Mouse (Mus musculus) telencephalon, adult 2 months (tissue): ENCODE data around the gene Ptprn2.

ENCODE experiments used
- DNase-seq: peaks from one replicate; pipeline ENCODE4 v3.0.0-alpha.2; 2011; ENCODE audit warnings: low read depth, low spot score

Gene Ptprn2

GRCm38 (mm10) chr12:116590076-116590475 is 104.6 kb downstream of the Ptprn2 start:
- no peak for DNase-seq

- no peak for DNase-seq
Observed at GRCm38 (mm10) chr12:116594457-116594856, 108.9 kb downstream of the Ptprn2 start.

- DNase-seq, result no peak
Observed at GRCm38 (mm10) chr12:116594866-116595610, 109.5 kb downstream of the Ptprn2 start.

GRCm38 (mm10) chr12:116595727-116596126 is 110.2 kb downstream of the Ptprn2 start:
- no peak for DNase-seq

GRCm38 (mm10) chr12:116596993-116597392 is 111.5 kb downstream of the Ptprn2 start:
- DNase-seq, result no peak

- DNase-seq, result no peak
Observed at GRCm38 (mm10) chr12:116597670-116598069, 112.2 kb downstream of the Ptprn2 start.

GRCm38 (mm10) chr12:116598123-116599005 is 112.8 kb downstream of the Ptprn2 start:
- DNase-seq, result no peak

GRCm38 (mm10) chr12:116599537-116599936 is 114.0 kb downstream of the Ptprn2 start:
- DNase-seq, result peak; percentile 71

- no peak for DNase-seq
Observed at GRCm38 (mm10) chr12:116600054-116600453, 114.5 kb downstream of the Ptprn2 start.

GRCm38 (mm10) chr12:116601395-116601794 is 115.9 kb downstream of the Ptprn2 start:
- DNase-seq, result no peak

GRCm38 (mm10) chr12:116601921-116602320 is 116.4 kb downstream of the Ptprn2 start:
- no peak for DNase-seq

- no peak for DNase-seq
Observed at GRCm38 (mm10) chr12:116608598-116608997, 123.1 kb downstream of the Ptprn2 start.

GRCm38 (mm10) chr12:116619868-116620267 is 134.3 kb downstream of the Ptprn2 start:
- peak; percentile 50 for DNase-seq

- no peak for DNase-seq
Observed at GRCm38 (mm10) chr12:116620299-116620698, 134.8 kb downstream of the Ptprn2 start.

- no peak for DNase-seq
Observed at GRCm38 (mm10) chr12:116621325-116622040, 136.0 kb downstream of the Ptprn2 start.

- peak; percentile 80 for DNase-seq
Observed at GRCm38 (mm10) chr12:116622665-116623387, 137.3 kb downstream of the Ptprn2 start.

GRCm38 (mm10) chr12:116625391-116626281 is 140.1 kb downstream of the Ptprn2 start:
- DNase-seq, result no peak

- DNase-seq, result no peak
Observed at GRCm38 (mm10) chr12:116628992-116629391, 143.5 kb downstream of the Ptprn2 start.

GRCm38 (mm10) chr12:116637498-116637897 is 152.0 kb downstream of the Ptprn2 start:
- no peak for DNase-seq

- no peak for DNase-seq
Observed at GRCm38 (mm10) chr12:116640871-116641270, 155.4 kb downstream of the Ptprn2 start.
